Mouse (Mus musculus) myocyte (in vitro differentiated cells): Measurements from ENCODE around the gene Hmx1. TPM values are rescaled to one million over a fixed set of nuclear protein-coding genes. Genes with fewer than 3 reads are reported as not detected.

Source experiments
- H3K27me3 ChIP-seq: one replicate; pipeline ENCODE4 v1.6.1; 2011; ENCODE audit not compliant: control insufficient read depth, insufficient read depth, insufficient read length
- H3K36me3 ChIP-seq: one replicate; pipeline ENCODE4 v1.6.1; 2011; ENCODE audit not compliant: control insufficient read depth, insufficient read depth
- H3K4me2 ChIP-seq: one replicate; pipeline ENCODE4 v1.6.1; 2011; ENCODE audit warnings: low read depth, control low read depth
- H3K4me3 ChIP-seq: one replicate; pipeline ENCODE4 v1.5.1; 2011; ENCODE audit warnings: mild to moderate bottlenecking, control low read depth, moderate library complexity
- H3K79me2 ChIP-seq: one replicate; pipeline ENCODE4 v1.6.1; 2011; ENCODE audit not compliant: control insufficient read depth, insufficient read depth
- H3ac ChIP-seq: one replicate; pipeline ENCODE4 v1.6.1; 2011; ENCODE audit not compliant: control insufficient read depth, insufficient read length
- CEBPB ChIP-seq: IDR thresholded peaks from 2 replicates; pipeline ENCODE4 v1.6.1; 2011; ENCODE audit warnings: mild to moderate bottlenecking, moderate library complexity; ENCODE audit not compliant: poor library complexity, insufficient read depth, severe bottlenecking
- E2F4 ChIP-seq: IDR thresholded peaks from one replicate; pipeline ENCODE4 v1.6.1; 2011; ENCODE audit warnings: mild to moderate bottlenecking, control low read depth, moderate library complexity; ENCODE audit not compliant: insufficient read depth
- MAX ChIP-seq: IDR thresholded peaks from one replicate; pipeline ENCODE4 v1.6.1; 2011; ENCODE audit warnings: low read depth, mild to moderate bottlenecking, control low read depth
- MYOD1 ChIP-seq, 3 experiments: IDR thresholded peaks; one replicate each; pipeline ENCODE4 v1.6.1; 2011; ENCODE audit warnings: control low read depth in 2 of 3, low read depth in 2 of 3, mild to moderate bottlenecking in 2 of 3, moderate library complexity in 1 of 3; ENCODE audit not compliant: insufficient read length in 2 of 3, control insufficient read depth in 1 of 3
- MYOG ChIP-seq, 3 experiments: IDR thresholded peaks; one replicate each; pipeline ENCODE4 v1.6.1; 2011; ENCODE audit warnings: control low read depth in 2 of 3, low read depth in 2 of 3, mild to moderate bottlenecking in 2 of 3; ENCODE audit not compliant: insufficient read length in 2 of 3, control insufficient read depth in 1 of 3, insufficient read depth in 1 of 3
- POLR2A ChIP-seq: IDR thresholded peaks from one replicate; pipeline ENCODE4 v1.6.1; 2011; ENCODE audit warnings: low read depth, mild to moderate bottlenecking, control low read depth, moderate library complexity; ENCODE audit not compliant: insufficient read length
- POLR2AphosphoS2 ChIP-seq: IDR thresholded peaks from one replicate; pipeline ENCODE4 v1.6.1; 2011; ENCODE audit warnings: low read depth, control low read depth; ENCODE audit not compliant: insufficient read length
- REST ChIP-seq: IDR thresholded peaks from one replicate; pipeline ENCODE4 v1.6.1; 2011; ENCODE audit warnings: mild to moderate bottlenecking, control low read depth, moderate library complexity; ENCODE audit not compliant: insufficient read depth, insufficient read length
- SRF ChIP-seq: IDR thresholded peaks from one replicate; pipeline ENCODE4 v1.6.1; 2011; ENCODE audit warnings: low read depth; ENCODE audit not compliant: control insufficient read depth, insufficient read length
- TCF12 ChIP-seq: IDR thresholded peaks from one replicate; pipeline ENCODE4 v1.6.1; 2011; ENCODE audit warnings: mild to moderate bottlenecking, control low read depth; ENCODE audit not compliant: poor library complexity, insufficient read depth, severe bottlenecking
- TCF3 ChIP-seq: IDR thresholded peaks from one replicate; pipeline ENCODE4 v1.6.1; 2011; ENCODE audit warnings: low read depth, control low read depth; ENCODE audit not compliant: insufficient read length
- USF1 ChIP-seq: IDR thresholded peaks from one replicate; pipeline ENCODE4 v1.6.1; 2011; ENCODE audit warnings: low read depth, mild to moderate bottlenecking, control low read depth, moderate library complexity
- polyA plus RNA-seq: library from polyadenylated mRNA; unstranded; fragments of >200 nt; fragmentation: generic; extraction: Trizol; gene quantifications from one replicate; pipeline ENCODE4 v1.2.1, GENCODE M21; 2012; ENCODE audit warnings: missing spikeins

The Hmx1 gene
- polyA plus RNA-seq, 1 experiment, result not detected

DNA sequence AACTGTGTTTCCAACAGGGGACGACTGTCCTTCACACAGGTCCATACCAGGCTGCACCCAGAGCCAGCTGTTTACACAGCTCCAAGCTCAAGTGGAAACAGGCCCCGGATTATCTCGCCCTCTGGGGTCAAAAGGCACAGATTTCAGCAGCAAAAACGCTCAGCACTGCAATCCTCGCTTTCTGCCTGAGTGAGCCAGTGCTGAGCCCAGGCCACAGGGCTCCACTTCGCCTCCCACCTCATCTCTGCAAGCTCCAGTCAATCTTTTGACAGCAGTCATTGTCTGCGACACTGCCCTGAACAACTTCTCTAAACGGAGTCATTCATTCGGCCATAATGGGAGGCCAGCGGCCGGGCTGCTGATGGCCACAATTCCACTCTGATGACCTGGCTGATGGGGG is 36.3 kb downstream of the Hmx1 start:
- H3K4me2 ChIP-seq, result no peak overlapping the region
- no peaks in the 10 kb centered on the region for H3K79me2 ChIP-seq
- peaks cover 50% of the 10 kb centered on the region for H3K27me3 ChIP-seq
- H3K4me3 ChIP-seq, result no peak overlapping the region
- H3ac ChIP-seq, result no peak overlapping the region
- no peak for TF ChIP-seq E2F4
- TF ChIP-seq MYOD1 (IDR thresholded peaks at IDR 0.05; ENCODE audit: control insufficient read depth in 1 of 3, insufficient read length in 2 of 3, low read depth in 2 of 3), result no peak
- no peak for TF ChIP-seq POLR2A
- no peak for TF ChIP-seq TCF3
- TF ChIP-seq SRF, result no peak
- TF ChIP-seq CEBPB, result no peak
- no peaks in the 10 kb centered on the region for H3K36me3 ChIP-seq

DNA sequence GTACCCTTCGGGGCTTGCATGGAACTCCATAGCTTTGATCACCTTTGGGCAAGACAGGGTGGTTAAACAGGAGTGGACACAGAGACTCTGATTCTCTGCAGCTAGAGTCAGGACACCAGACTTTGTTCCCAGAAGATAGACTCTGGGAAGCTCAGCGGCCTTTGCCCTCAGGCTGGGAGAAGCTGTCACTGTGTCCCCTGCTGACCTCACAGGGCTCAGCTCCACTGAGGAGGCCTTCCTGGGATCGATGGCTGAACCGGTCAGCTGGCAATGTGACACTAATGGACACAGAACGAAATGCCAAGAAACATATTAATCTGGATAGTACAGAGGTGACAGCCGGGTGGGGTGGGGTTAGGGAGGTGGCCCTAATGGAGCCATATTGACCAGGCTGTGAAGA is 39.0 kb downstream of the Hmx1 start:
- no peaks in the 10 kb centered on the region for H3K36me3 ChIP-seq
- H3K4me2 ChIP-seq, result no peak overlapping the region
- TF ChIP-seq CEBPB (no peak), E2F4 (no peak), POLR2AphosphoS2 (no peak), USF1 (no peak), MYOD1 (IDR thresholded peaks at IDR 0.05; ENCODE audit: control insufficient read depth in 1 of 3, insufficient read length in 2 of 3, low read depth in 2 of 3) (no peak), SRF (no peak), TCF3 (no peak), MYOG (IDR thresholded peaks at IDR 0.05; ENCODE audit: control insufficient read depth in 1 of 3, insufficient read depth in 1 of 3, insufficient read length in 2 of 3, low read depth in 2 of 3) (no peak), MAX (no peak), REST (no peak), TCF12 (no peak), POLR2A (no peak)
- no peaks in the 10 kb centered on the region for H3K79me2 ChIP-seq
- H3ac ChIP-seq, result no peak overlapping the region
- H3K4me3 ChIP-seq, result no peak overlapping the region
- peaks cover 75% of the 10 kb centered on the region for H3K27me3 ChIP-seq

DNA sequence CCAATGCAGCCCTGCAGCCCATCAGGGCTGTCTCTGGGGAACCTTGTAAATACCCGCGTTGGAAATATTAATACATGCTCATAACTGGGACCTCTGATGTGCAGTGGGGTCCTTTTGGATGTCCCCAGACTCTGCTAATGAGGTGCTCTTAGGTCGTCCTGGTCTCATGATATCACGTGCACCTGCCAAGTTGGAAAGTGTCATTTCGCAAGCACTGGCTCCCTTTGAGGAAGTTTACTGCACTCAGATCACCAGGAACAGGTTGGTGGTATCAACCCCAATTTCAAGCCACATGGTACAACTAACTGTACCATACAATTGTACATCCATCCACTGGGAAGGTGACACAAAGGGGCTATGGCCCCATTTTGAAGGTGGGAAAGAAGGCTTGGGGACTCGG is 39.5 kb downstream of the Hmx1 start:
- TF ChIP-seq MYOG (IDR thresholded peaks at IDR 0.05; ENCODE audit: control insufficient read depth in 1 of 3, insufficient read depth in 1 of 3, insufficient read length in 2 of 3, low read depth in 2 of 3) (no peak), SRF (no peak), MAX (no peak), USF1 (no peak), POLR2AphosphoS2 (no peak), POLR2A (no peak)
- no peak overlapping the region for H3K4me2 ChIP-seq
- H3K27me3 ChIP-seq, result peaks cover 80% of the 10 kb centered on the region
- H3K79me2 ChIP-seq, result no peaks in the 10 kb centered on the region
- H3K4me3 ChIP-seq, result no peak overlapping the region
- no peaks in the 10 kb centered on the region for H3K36me3 ChIP-seq
- no peak overlapping the region for H3ac ChIP-seq

- H3K4me2 ChIP-seq, result no peak overlapping the region
- H3K36me3 ChIP-seq, result no peaks in the 10 kb centered on the region
- no peak overlapping the region for H3K4me3 ChIP-seq
- peaks cover 57% of the 10 kb centered on the region for H3K27me3 ChIP-seq
- no peak overlapping the region for H3ac ChIP-seq
- H3K79me2 ChIP-seq, result no peaks in the 10 kb centered on the region
- TF ChIP-seq MYOD1 (IDR thresholded peaks at IDR 0.05; ENCODE audit: control insufficient read depth in 1 of 3, insufficient read length in 2 of 3, low read depth in 2 of 3) (no peak), POLR2A (no peak), SRF (no peak), MYOG (IDR thresholded peaks at IDR 0.05; ENCODE audit: control insufficient read depth in 1 of 3, insufficient read depth in 1 of 3, insufficient read length in 2 of 3, low read depth in 2 of 3) (no peak), E2F4 (no peak), POLR2AphosphoS2 (no peak), MAX (no peak), USF1 (no peak), REST (no peak), TCF12 (no peak), TCF3 (no peak), CEBPB (no peak)
Observed at GRCm38 (mm10) chr5:35432098-35432497, 43.2 kb downstream of the Hmx1 start.

GRCm38 (mm10) chr5:35434038-35434437 is 45.1 kb downstream of the Hmx1 start:
- no peaks in the 10 kb centered on the region for H3K36me3 ChIP-seq
- no peak overlapping the region for H3K4me3 ChIP-seq
- H3K4me2 ChIP-seq, result no peak overlapping the region
- no peak for TF ChIP-seq POLR2AphosphoS2
- TF ChIP-seq SRF, result no peak
- no peak for TF ChIP-seq MYOD1 (IDR thresholded peaks at IDR 0.05; ENCODE audit: control insufficient read depth in 1 of 3, insufficient read length in 2 of 3, low read depth in 2 of 3)
- TF ChIP-seq POLR2A, result no peak
- TF ChIP-seq E2F4, result no peak
- TF ChIP-seq USF1, result no peak
- no peak for TF ChIP-seq TCF3
- no peak for TF ChIP-seq MYOG (IDR thresholded peaks at IDR 0.05; ENCODE audit: control insufficient read depth in 1 of 3, insufficient read depth in 1 of 3, insufficient read length in 2 of 3, low read depth in 2 of 3)
- TF ChIP-seq REST, result no peak
- no peak for TF ChIP-seq TCF12
- no peak for TF ChIP-seq CEBPB
- TF ChIP-seq MAX, result no peak
- H3ac ChIP-seq, result no peak overlapping the region
- H3K79me2 ChIP-seq, result no peaks in the 10 kb centered on the region
- peaks cover 39% of the 10 kb centered on the region for H3K27me3 ChIP-seq
